Mouse (Mus musculus): ENCODE measurements around the gene Ttc28.

DNA sequence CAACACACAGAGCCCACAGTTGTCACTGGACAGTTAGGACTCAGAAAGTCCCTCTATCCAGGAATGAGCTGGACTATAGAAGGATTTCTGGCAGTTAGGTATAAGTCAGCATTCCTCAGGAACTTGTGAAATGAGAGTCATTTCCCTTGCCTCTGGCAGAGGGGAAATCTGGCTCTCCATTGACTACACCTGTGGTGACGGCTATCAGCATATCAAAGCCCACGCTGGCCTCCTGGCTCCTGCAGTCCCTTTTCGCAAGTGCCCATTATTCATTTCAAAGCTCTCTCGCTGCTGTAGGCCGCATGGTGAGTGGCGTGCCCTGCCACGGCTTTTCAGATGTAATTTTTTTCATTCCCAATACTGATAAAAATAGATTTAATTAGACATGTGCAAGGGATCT is 164.6 kb downstream of the Ttc28 start:
- TF ChIP-seq CTCF (IDR thresholded peaks at IDR 0.05; ENCODE audit: control insufficient read depth, insufficient read depth, insufficient read length) (no peak), FOSL1 (IDR thresholded peaks at IDR 0.05; ENCODE audit: insufficient read depth, low read length, poor library complexity, severe bottlenecking) (no peak), MAX (IDR thresholded peaks at IDR 0.05) (no peak), USF1 (IDR thresholded peaks at IDR 0.05; ENCODE audit: low read depth) (no peak)
